Mouse (Mus musculus) lung, embryonic 16.5 days (tissue): Measurements from ENCODE around the gene Sh3pxd2a. TPM values are rescaled to one million over a fixed set of nuclear protein-coding genes. Genes with fewer than 3 reads are reported as not detected.

Source experiments
- ATAC-seq: fragments of 200-750 bp; cut with Nextera tagmentation; 2 replicates; pipeline ENCODE4 v1.8.0; 2017; ENCODE audit warnings: low read depth, mild to moderate bottlenecking, moderate library complexity
- H3K27ac ChIP-seq: fragments of 300-500 bp; sonication (generic); 2 replicates; pipeline ENCODE4 v1.5.1; 2014; ENCODE audit warnings: mild to moderate bottlenecking, control low read depth, low read length
- H3K27me3 ChIP-seq: fragments of 300-500 bp; sonication (generic); 2 replicates; pipeline ENCODE4 v1.6.1; 2014; ENCODE audit warnings: low read depth, low read length, mixed read lengths; ENCODE audit not compliant: control insufficient read depth, insufficient read depth
- H3K36me3 ChIP-seq: fragments of 300-500 bp; sonication (generic); 2 replicates; pipeline ENCODE4 v1.6.1; 2014; ENCODE audit warnings: low read length; ENCODE audit not compliant: control insufficient read depth, insufficient read depth
- H3K4me1 ChIP-seq: fragments of 300-500 bp; sonication (generic); replicated peaks from 2 replicates; pipeline ENCODE4 v1.6.1; 2014; ENCODE audit warnings: low read length, mixed read lengths; ENCODE audit not compliant: control insufficient read depth, insufficient read depth
- H3K4me2 ChIP-seq: fragments of 300-500 bp; sonication (generic); 2 replicates; pipeline ENCODE4 v1.6.1; 2014; ENCODE audit warnings: low read depth, low read length, control low read depth
- H3K4me3 ChIP-seq: fragments of 300-500 bp; sonication (generic); 2 replicates; pipeline ENCODE4 v1.5.1; 2014; ENCODE audit warnings: mild to moderate bottlenecking, low read length, control low read depth
- H3K9ac ChIP-seq: fragments of 300-500 bp; sonication (generic); 2 replicates; pipeline ENCODE4 v1.6.1; 2014; ENCODE audit warnings: low read length, control low read depth
- H3K9me3 ChIP-seq: fragments of 300-500 bp; sonication (generic); 2 replicates; pipeline ENCODE4 v1.6.1; 2016; ENCODE audit warnings: low read length; ENCODE audit not compliant: control insufficient read depth
- WGBS: fragments of 180-500 bp; shearing (Covaris S2); extraction: QIAGEN DNeasy Blood & Tissue Kit; methylation state at CpG from one replicate; pipeline ENCODE4 v1.1.7; 2014; 5-methylcytosine and 5-hydroxymethylcytosine counted together
- polyA plus RNA-seq: library from polyadenylated mRNA; unstranded; fragments of >200 nt; fragmentation: Nextera tagmentation; extraction: Ambion mirVana; gene quantifications from 2 replicates; pipeline ENCODE4 v1.2.1, GENCODE M21; 2015

Sh3pxd2a gene
- polyA plus RNA-seq, 1 experiment from 2014 or later: 6.1 TPM

GRCm38 (mm10) chr19:47316288-47317062 is 147.7 kb downstream of the Sh3pxd2a start:
- peak overlapping the region; percentile 60; the same call in 1 of the 2 replicates for H3K9ac ChIP-seq
- 52% methylated on average over 19 of the region's 19 CpGs for WGBS
- peak overlapping the region; percentile 27 for H3K4me3 ChIP-seq
- peaks cover 82% of the 10 kb centered on the region for H3K4me1 ChIP-seq
- peaks cover 3% of the 10 kb centered on the region for H3K36me3 ChIP-seq
- no peak for ATAC-seq
- H3K27ac ChIP-seq: peak overlapping the region; percentile 88
- H3K9me3 ChIP-seq: no peaks in the 10 kb centered on the region
- peak overlapping the region; percentile 56 for H3K4me2 ChIP-seq
- H3K27me3 ChIP-seq: no peaks in the 10 kb centered on the region

GRCm38 (mm10) chr19:47315917-47316265 is 148.3 kb downstream of the Sh3pxd2a start:
- peaks cover 7% of the 10 kb centered on the region for H3K36me3 ChIP-seq
- peaks cover 77% of the 10 kb centered on the region for H3K4me1 ChIP-seq
- no peaks in the 10 kb centered on the region for H3K9me3 ChIP-seq
- no peak overlapping the region; the same call in 1 of the 2 replicates for H3K4me2 ChIP-seq
- H3K9ac ChIP-seq: 0 out of 2 replicates have a peak overlapping the region, but pooled peaks have one; percentile 6
- no peak overlapping the region for H3K4me3 ChIP-seq
- ATAC-seq: no peak
- WGBS: 11% methylated on average over 1 of the region's 1 CpGs
- H3K27me3 ChIP-seq: no peaks in the 10 kb centered on the region
- H3K27ac ChIP-seq: peak overlapping the region; percentile 92

GRCm38 (mm10) chr19:47315091-47315916 is 148.9 kb downstream of the Sh3pxd2a start:
- Histone ChIP-seq H3K27me3 (no peaks in the 10 kb centered on the region), H3K4me2 (peak overlapping the region; percentile 92), H3K9ac (peak overlapping the region; percentile 27), H3K27ac (peak overlapping the region; percentile 92), H3K4me3 (peak overlapping the region; percentile 2), H3K4me1 (peaks cover 72% of the 10 kb centered on the region), H3K9me3 (no peaks in the 10 kb centered on the region), H3K36me3 (peaks cover 9% of the 10 kb centered on the region)
- no peak for ATAC-seq
- WGBS: 35% methylated on average over 14 of the region's 14 CpGs

GRCm38 (mm10) chr19:47314076-47314941 is 149.9 kb downstream of the Sh3pxd2a start:
- peaks cover 69% of the 10 kb centered on the region for H3K4me1 ChIP-seq
- H3K27me3 ChIP-seq: no peaks in the 10 kb centered on the region
- H3K36me3 ChIP-seq: peaks cover 9% of the 10 kb centered on the region
- 4% methylated on average over 45 of the region's 49 CpGs for WGBS
- peak overlapping the region; percentile 84 for H3K9ac ChIP-seq
- peak overlapping the region; percentile 60 for H3K4me3 ChIP-seq
- H3K27ac ChIP-seq: peak overlapping the region; percentile 92
- no peaks in the 10 kb centered on the region for H3K9me3 ChIP-seq
- H3K4me2 ChIP-seq: peak overlapping the region; percentile 92
- peak; percentile 85 for ATAC-seq

- Histone ChIP-seq H3K27ac (peak overlapping the region; percentile 92), H3K9me3 (no peaks in the 10 kb centered on the region), H3K4me3 (peak overlapping the region; percentile 60), H3K27me3 (no peaks in the 10 kb centered on the region), H3K4me2 (peak overlapping the region; percentile 92), H3K36me3 (peaks cover 9% of the 10 kb centered on the region), H3K4me1 (peaks cover 66% of the 10 kb centered on the region), H3K9ac (peak overlapping the region; percentile 84)
- WGBS: 22% methylated on average over 11 of the region's 11 CpGs
- peak; percentile 19 for ATAC-seq
Measured at GRCm38 (mm10) chr19:47313387-47314075, 150.7 kb downstream of the Sh3pxd2a start.

- no peak overlapping the region for H3K4me3 ChIP-seq
- H3K4me1 ChIP-seq: peaks cover 46% of the 10 kb centered on the region
- peaks cover 9% of the 10 kb centered on the region for H3K36me3 ChIP-seq
- 62% methylated on average over 4 of the region's 4 CpGs for WGBS
- ATAC-seq: no peak
- H3K4me2 ChIP-seq: no peak overlapping the region
- no peaks in the 10 kb centered on the region for H3K9me3 ChIP-seq
- H3K9ac ChIP-seq: no peak overlapping the region
- no peaks in the 10 kb centered on the region for H3K27me3 ChIP-seq
- H3K27ac ChIP-seq: no peak overlapping the region
Measured at GRCm38 (mm10) chr19:47311162-47311561, 153.0 kb downstream of the Sh3pxd2a start.

GRCm38 (mm10) chr19:47309824-47310223 is 154.4 kb downstream of the Sh3pxd2a start:
- peaks cover 9% of the 10 kb centered on the region for H3K36me3 ChIP-seq
- H3K9ac ChIP-seq: no peak overlapping the region
- peaks cover 33% of the 10 kb centered on the region for H3K4me1 ChIP-seq
- H3K4me2 ChIP-seq: no peak overlapping the region
- H3K9me3 ChIP-seq: no peaks in the 10 kb centered on the region
- no peaks in the 10 kb centered on the region for H3K27me3 ChIP-seq
- H3K27ac ChIP-seq: no peak overlapping the region
- H3K4me3 ChIP-seq: no peak overlapping the region
- 90% methylated on average over 12 of the region's 12 CpGs for WGBS
- ATAC-seq: no peak

GRCm38 (mm10) chr19:47306917-47307315 is 157.3 kb downstream of the Sh3pxd2a start:
- Histone ChIP-seq H3K4me2 (no peak overlapping the region), H3K4me3 (no peak overlapping the region), H3K9me3 (no peaks in the 10 kb centered on the region), H3K27ac (no peak overlapping the region), H3K9ac (no peak overlapping the region), H3K36me3 (peaks cover 9% of the 10 kb centered on the region), H3K4me1 (peaks cover 25% of the 10 kb centered on the region), H3K27me3 (no peaks in the 10 kb centered on the region)
- ATAC-seq: no peak
- 73% methylated on average over 8 of the region's 8 CpGs for WGBS
